Comparison of ENCODE assay signal across 13 mouse cellular contexts in the genomic region with DNA sequence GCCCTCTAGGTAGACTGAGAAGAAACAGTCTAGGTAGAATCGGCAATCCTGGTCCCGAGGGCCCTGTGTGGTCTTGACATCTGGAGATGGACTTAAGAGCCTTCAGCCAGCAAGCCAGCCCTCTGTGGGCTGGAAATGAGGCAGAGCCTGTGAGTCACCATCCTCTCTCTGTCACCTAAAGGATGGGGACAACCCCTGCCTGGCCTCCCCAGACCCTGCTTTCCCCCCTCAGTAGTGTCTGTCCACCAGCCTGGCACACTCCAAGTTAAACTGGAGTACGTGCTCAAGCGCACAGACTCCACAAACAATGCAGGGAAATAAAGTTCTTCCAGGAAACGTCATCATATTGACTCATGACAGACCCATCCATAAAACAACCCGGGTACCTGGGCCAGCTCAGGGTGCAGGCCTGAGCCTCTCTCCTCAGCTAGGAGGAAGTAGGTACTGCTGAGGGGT. TPM values are rescaled to one million over a fixed set of nuclear protein-coding genes. Genes with fewer than 3 reads are reported as not detected.
DNase-seq lines count a peak whose midpoint lies in the region; ATAC-seq and TF ChIP-seq lines count a peak whose summit lies in the region.
"Had no signal": no experiment of that assay in that cellular context is flagged by ENCODE, and none has a peak within 500 bp of the region (broad histone marks: within the 10 kb centered on the region; RNA-seq: fewer than 3 reads in every experiment).

No protein-coding gene starts in this region.

- TF ChIP-seq POLR2A in heart, adult 2 months (IDR thresholded peaks at IDR 0.05; ENCODE audit: insufficient read depth, low read depth, low read length), result no peak
- no peak for TF ChIP-seq POLR2A in myocyte (IDR thresholded peaks at IDR 0.05; ENCODE audit: insufficient read length, low read depth)

- H3K4me1 ChIP-seq in heart, adult 2 months (ENCODE audit: control insufficient read depth, insufficient read depth, low read length), result peaks cover 14% of the 10 kb centered on the region
- peaks cover 5% of the 10 kb centered on the region; the same call in 1 of the 2 replicates for H3K4me1 ChIP-seq in lung, embryonic 14.5 days (ENCODE audit: insufficient read depth)
- peaks cover 14% of the 10 kb centered on the region for H3K4me1 ChIP-seq in heart, embryonic 15.5 days (replicated peaks)
- 0 out of 2 replicates have a peak, but pooled peaks cover 2% of the 10 kb centered on the region for H3K4me1 ChIP-seq in forebrain, embryonic 12.5 days

- H3K4me3 ChIP-seq in heart, adult 2 months, result no peak overlapping the region
- H3K4me3 ChIP-seq in lung, embryonic 14.5 days (ENCODE audit: low read depth, low read length), result no peak overlapping the region
- no peak overlapping the region for H3K4me3 ChIP-seq in heart, embryonic 15.5 days
- H3K4me3 ChIP-seq in myocyte, result no peak overlapping the region
- H3K4me3 ChIP-seq in forebrain, embryonic 12.5 days (replicated peaks), result no peak overlapping the region
- H3K4me3 ChIP-seq: limb, embryonic 13.5 days had no signal

- no peaks in the 10 kb centered on the region for H3K36me3 ChIP-seq in heart, adult 2 months (ENCODE audit: control insufficient read depth, insufficient read depth, low read length)
- no peaks in the 10 kb centered on the region for H3K36me3 ChIP-seq in lung, embryonic 14.5 days (ENCODE audit: insufficient read depth)
- H3K36me3 ChIP-seq in heart, embryonic 15.5 days, result no peaks in the 10 kb centered on the region
- no peaks in the 10 kb centered on the region for H3K36me3 ChIP-seq in myocyte (ENCODE audit: control insufficient read depth, insufficient read depth)
- no peaks in the 10 kb centered on the region for H3K36me3 ChIP-seq in forebrain, embryonic 12.5 days (replicated peaks)
- H3K36me3 ChIP-seq: limb, embryonic 13.5 days had no signal

- intact Hi-C loops in heart, adult 2 months (cut with DNase I), result loop anchor here (5.0 kb wide), 2 partner anchors 90 to 255 kb away; no protein-coding TSS in a partner anchor
- intact Hi-C loops in heart, postnatal 25 days (cut with DNase I), result no loop called here

- DNase-seq in heart, adult 2 months, result peak; percentile 56 to 65
- no peak for DNase-seq in heart, postnatal 25 days (ENCODE audit: low spot score)
- no peak for DNase-seq in lung, embryonic 14.5 days
- no peak for DNase-seq in lung, postnatal 10 days
- DNase-seq: embryo, embryonic 11 days; gastrocnemius, postnatal 10 days; right cerebral cortex, postnatal 4 days had no signal

- H3K27me3 ChIP-seq in heart, adult 2 months (ENCODE audit: control insufficient read depth, insufficient read depth, low read length), result no peaks in the 10 kb centered on the region
- H3K27me3 ChIP-seq in lung, embryonic 14.5 days (ENCODE audit: insufficient read depth, low read length), result no peaks in the 10 kb centered on the region
- H3K27me3 ChIP-seq in heart, embryonic 15.5 days, result peaks cover 8% of the 10 kb centered on the region; the same call in 1 of the 2 replicates
- no peaks in the 10 kb centered on the region for H3K27me3 ChIP-seq in myocyte (ENCODE audit: control insufficient read depth, insufficient read depth, insufficient read length)
- H3K27me3 ChIP-seq in forebrain, embryonic 12.5 days, result no peaks in the 10 kb centered on the region; the same call in 1 of the 2 replicates
- H3K27me3 ChIP-seq: limb, embryonic 13.5 days had no signal

- H3K9ac ChIP-seq in heart, adult 2 months (ENCODE audit: low read depth, low read length), result no peak overlapping the region
- no peak overlapping the region for H3K9ac ChIP-seq in lung, embryonic 14.5 days
- H3K9ac ChIP-seq in heart, embryonic 15.5 days, result no peak overlapping the region
- H3K9ac ChIP-seq in forebrain, embryonic 12.5 days, result no peak overlapping the region
- H3K9ac ChIP-seq: limb, embryonic 13.5 days had no signal

- no peak overlapping the region for H3K4me2 ChIP-seq in lung, embryonic 14.5 days
- H3K4me2 ChIP-seq in heart, embryonic 15.5 days, result no peak overlapping the region
- H3K4me2 ChIP-seq in myocyte (ENCODE audit: low read depth), result peak overlapping the region; percentile 2
- no peak overlapping the region for H3K4me2 ChIP-seq in forebrain, embryonic 12.5 days
- H3K4me2 ChIP-seq: limb, embryonic 13.5 days had no signal

- no peaks in the 10 kb centered on the region for H3K9me3 ChIP-seq in lung, embryonic 14.5 days (ENCODE audit: low read depth, low read length)
- no peaks in the 10 kb centered on the region for H3K9me3 ChIP-seq in heart, embryonic 15.5 days (replicated peaks)
- H3K9me3 ChIP-seq in forebrain, embryonic 12.5 days, result no peaks in the 10 kb centered on the region
- H3K9me3 ChIP-seq: limb, embryonic 13.5 days had no signal

- H3K79me2 ChIP-seq in heart, adult 2 months (replicated peaks; ENCODE audit: control insufficient read depth, insufficient read depth, low read length), result no peaks in the 10 kb centered on the region
- H3K79me2 ChIP-seq in myocyte (ENCODE audit: control insufficient read depth, insufficient read depth), result no peaks in the 10 kb centered on the region

- TF ChIP-seq EP300 in heart, adult 2 months (IDR thresholded peaks at IDR 0.05; ENCODE audit: insufficient read depth, low read depth, low read length), result no peak

- ATAC-seq in lung, embryonic 14.5 days (ENCODE audit: insufficient read depth), result peak; percentile 29; the same call in 1 of the 2 replicates
- no peak for ATAC-seq in heart, embryonic 15.5 days (replicated peaks; ENCODE audit: insufficient number of reproducible peaks, insufficient read depth, low FRiP score, low read depth)
- no peak for ATAC-seq in cerebellum, adult (ENCODE audit: insufficient number of reproducible peaks, low FRiP score, low TSS enrichment)
- no peak for ATAC-seq in forebrain, embryonic 12.5 days (ENCODE audit: low FRiP score)
- ATAC-seq: hindbrain, embryonic 16.5 days had no signal

- WGBS in heart, adult 2 months, result 49% methylated on average over 6 of the region's 6 CpGs
- 65% methylated on average over 6 of the region's 6 CpGs for WGBS in lung, embryonic 14.5 days
- WGBS in heart, embryonic 15.5 days, result 68% methylated on average over 6 of the region's 6 CpGs
- 91% methylated on average over 6 of the region's 6 CpGs for WGBS in forebrain, embryonic 12.5 days

- no peak overlapping the region for H3ac ChIP-seq in myocyte (ENCODE audit: control insufficient read depth, insufficient read length)

- H3K27ac ChIP-seq in heart, adult 2 months, result peak overlapping the region; percentile 65
- no peak overlapping the region for H3K27ac ChIP-seq in lung, embryonic 14.5 days (ENCODE audit: low read depth)
- peak overlapping the region; percentile 56 for H3K27ac ChIP-seq in heart, embryonic 15.5 days
- no peak overlapping the region for H3K27ac ChIP-seq in forebrain, embryonic 12.5 days
- H3K27ac ChIP-seq: limb, embryonic 13.5 days had no signal

- TF ChIP-seq CTCF in heart, adult 2 months (IDR thresholded peaks at IDR 0.05), result no peak
- TF ChIP-seq CTCF in lung, embryonic 14.5 days (IDR thresholded peaks at IDR 0.05; ENCODE audit: low read depth), result no peak

TF ChIP-seq in myocyte, 11 proteins besides CTCF, POLR2A, EP300 and RAD21:
- TF ChIP-seq POLR2AphosphoS2 (IDR thresholded peaks at IDR 0.05; ENCODE audit: insufficient read length, low read depth), result no peak
- TF ChIP-seq USF1 (IDR thresholded peaks at IDR 0.05; ENCODE audit: low read depth), result no peak
- no peak for TF ChIP-seq REST (IDR thresholded peaks at IDR 0.05; ENCODE audit: insufficient read depth, insufficient read length)
- TF ChIP-seq MAX (IDR thresholded peaks at IDR 0.05; ENCODE audit: low read depth), result no peak
- TF ChIP-seq TCF12 (IDR thresholded peaks at IDR 0.05; ENCODE audit: insufficient read depth, poor library complexity, severe bottlenecking), result no peak
- no peak for TF ChIP-seq E2F4 (IDR thresholded peaks at IDR 0.05; ENCODE audit: insufficient read depth)

RNA-seq across cellular contexts. Expression of gene Tsen2, which starts 21.7 kb away (rescaled TPM):
- total RNA-seq in heart, adult 2 months (2021), result 1 to 10 TPM; 6.1 to 7.2 TPM
- 3.9 and 4.3 TPM in 2 replicates for polyA plus RNA-seq in heart, adult 2 months (2012; rRNA removed)
- total RNA-seq in heart, postnatal 25 days (2021), result 1 to 10 TPM; 6.2 to 8.3 TPM
- 30.6 and 30.9 TPM in 2 replicates for polyA plus RNA-seq in lung, embryonic 14.5 days (2014; fragmentation: Nextera tagmentation; extraction: Ambion mirVana)
- 16.8 and 18.9 TPM in 2 replicates for polyA plus RNA-seq in heart, embryonic 15.5 days (2015; fragmentation: Nextera tagmentation; extraction: Ambion mirVana)
- 13.4 TPM for polyA plus RNA-seq in myocyte (2012; fragmentation: generic; extraction: Trizol)
- 30.3 and 30.9 TPM in 2 replicates for polyA plus RNA-seq in forebrain, embryonic 12.5 days (2016; fragmentation: Nextera tagmentation; extraction: Ambion mirVana)

Comparison
In these comparisons a context has a peak if more than half of its experiments do, and no peak if none do; other contexts are left out.
1. DNase-seq: peak in heart, adult 2 months (2 of 2); none in heart, postnatal 25 days (single experiment), lung, embryonic 14.5 days (single experiment) and lung, postnatal 10 days (single experiment).
2. H3K27ac ChIP-seq: peak in heart, adult 2 months (single experiment) and heart, embryonic 15.5 days (single experiment); none in lung, embryonic 14.5 days (single experiment) and forebrain, embryonic 12.5 days (single experiment).